Mouse (Mus musculus): Measurements from ENCODE around the gene Phldb3.

DNA sequence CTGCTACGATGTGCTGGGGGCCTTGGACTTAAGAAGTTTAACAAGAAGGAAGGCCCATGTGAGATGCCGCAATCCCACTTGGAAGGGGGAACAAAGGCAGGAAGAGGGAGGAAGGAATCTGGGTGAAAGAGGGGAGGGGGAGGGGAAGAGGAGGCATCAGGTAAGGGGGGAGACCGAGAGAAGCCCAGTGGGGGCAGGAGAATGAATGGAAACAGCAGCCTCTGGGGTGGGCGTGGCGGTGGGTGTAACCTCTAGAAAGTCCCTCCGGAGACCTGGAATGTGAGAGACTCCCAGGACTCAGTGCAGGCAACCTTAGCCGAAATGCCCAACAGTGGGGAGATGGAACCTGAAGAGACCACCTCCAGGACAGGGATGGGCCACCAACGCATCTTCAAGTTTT, 53.7 kb downstream of the Phldb3 start:
- TF ChIP-seq CTCF (IDR thresholded peaks at IDR 0.05; ENCODE audit: insufficient read depth, low read length) (no peak), POLR2A (IDR thresholded peaks at IDR 0.05; ENCODE audit: borderline replicate concordance, extremely low read depth, low read depth, low read length) (no peak)
